Mouse (Mus musculus) cerebellum, adult 11-12 months (tissue): Measurements from ENCODE around the gene Sgf29.

Source experiments
- DNase-seq: peaks from one replicate; pipeline ENCODE4 v3.0.0; 2022

Sgf29 gene

GRCm38 (mm10) chr7:126707442-126708174 lies 58.5 kb downstream of the Sgf29 start, which contains the start of gene Coro1a:
TSS of gene Coro1a (minus strand) at chr7:126707787.
- no peak for DNase-seq

DNA sequence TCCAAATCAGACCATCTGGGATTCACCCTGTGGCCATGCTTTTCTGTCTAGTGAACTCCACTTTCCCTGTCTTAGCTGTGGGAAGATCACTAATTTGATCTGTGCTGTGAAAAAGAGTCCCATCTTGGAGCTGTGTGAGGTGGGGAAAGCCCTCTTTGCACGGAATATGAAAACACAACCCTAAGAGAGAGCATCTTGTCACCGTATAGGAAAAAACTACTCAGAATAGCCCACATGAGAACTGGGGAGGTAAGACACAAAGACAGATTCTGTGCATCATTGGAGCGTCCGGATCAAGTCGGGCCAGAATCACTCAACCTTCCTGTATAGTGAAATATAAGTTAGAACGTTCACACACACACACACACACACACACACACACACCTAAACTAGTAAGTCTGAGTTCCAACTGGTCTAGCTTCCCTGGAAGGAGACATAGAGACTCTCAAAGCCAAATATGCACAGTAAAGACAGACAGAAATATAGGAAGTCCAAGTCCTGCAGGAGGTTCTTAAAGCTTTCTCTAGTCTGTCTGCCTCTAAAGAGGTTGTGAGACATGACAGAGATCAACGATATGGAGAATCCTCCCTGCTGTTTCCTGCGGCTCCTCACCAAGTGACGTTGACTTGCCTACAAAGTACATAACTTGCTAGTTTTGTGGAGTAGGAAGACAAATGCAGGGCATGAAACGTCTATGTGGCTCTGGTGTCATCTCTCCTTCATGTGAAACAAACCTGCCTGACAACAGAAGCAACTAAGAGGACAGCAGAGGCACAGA lies 59.3 kb downstream of the Sgf29 start:
- DNase-seq: no peak

DNA sequence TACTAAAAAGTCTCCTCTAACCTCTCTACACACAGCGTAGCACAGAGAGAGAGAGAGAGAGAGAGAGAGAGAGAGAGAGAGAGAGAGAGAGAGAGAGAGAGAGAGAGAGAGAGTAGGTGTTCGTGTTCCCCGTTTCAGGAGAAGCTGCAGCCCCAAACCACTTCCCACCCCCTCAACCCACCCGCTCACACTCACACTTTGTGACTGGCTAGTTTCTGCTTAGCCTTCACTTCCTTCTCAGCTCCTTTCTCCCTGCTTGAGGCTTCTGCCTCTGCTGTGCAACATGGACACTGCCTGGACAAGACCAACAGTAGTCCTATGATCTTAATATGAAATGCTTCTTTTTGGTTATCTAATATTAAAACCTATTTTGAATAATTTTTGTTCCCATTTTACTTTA lies 61.2 kb downstream of the Sgf29 start:
- DNase-seq: no peak

DNA sequence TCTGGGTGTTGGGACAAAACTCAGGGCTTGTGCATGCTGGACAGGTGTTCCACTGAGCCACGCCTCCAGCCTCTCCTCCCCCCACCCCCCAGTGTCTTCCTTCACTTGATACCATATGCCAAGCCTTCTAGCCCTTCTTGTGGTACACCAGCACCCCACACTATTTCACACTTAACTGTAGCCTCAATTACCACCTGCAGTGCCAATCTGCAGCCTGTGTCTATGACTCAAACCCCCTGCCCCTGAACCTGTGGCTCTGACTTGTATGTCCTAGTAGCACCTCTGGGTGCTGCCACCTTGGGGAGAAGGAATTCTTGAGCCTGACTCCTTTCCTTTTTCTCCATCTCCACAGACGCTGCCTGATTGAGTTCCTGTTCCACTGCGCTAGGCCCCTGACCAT lies 62.8 kb downstream of the Sgf29 start:
- no peak for DNase-seq

DNA sequence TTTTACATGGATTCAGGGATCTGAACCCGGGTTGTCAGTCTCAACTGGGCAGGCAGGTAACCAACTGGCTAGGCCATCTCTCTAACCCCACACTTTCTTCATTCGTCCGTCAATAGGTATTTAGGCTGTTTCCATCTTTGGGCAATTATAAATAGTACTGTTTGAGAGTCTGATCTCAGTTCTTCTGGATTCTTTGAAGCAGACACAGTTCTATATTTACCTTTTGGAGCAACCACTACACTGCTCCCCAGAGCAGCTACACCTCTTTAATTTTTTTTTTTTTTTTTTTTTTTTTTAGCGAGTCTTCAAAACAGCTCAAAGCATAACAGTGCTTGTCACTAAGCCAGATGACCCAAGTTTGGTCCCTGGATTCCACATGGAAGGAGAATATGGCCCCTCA lies 66.6 kb downstream of the Sgf29 start:
- no peak for DNase-seq

GRCm38 (mm10) chr7:126717566-126717965 lies 68.5 kb downstream of the Sgf29 start:
- DNase-seq: no peak

GRCm38 (mm10) chr7:126718787-126719337 lies 69.8 kb downstream of the Sgf29 start:
- no peak for DNase-seq

DNA sequence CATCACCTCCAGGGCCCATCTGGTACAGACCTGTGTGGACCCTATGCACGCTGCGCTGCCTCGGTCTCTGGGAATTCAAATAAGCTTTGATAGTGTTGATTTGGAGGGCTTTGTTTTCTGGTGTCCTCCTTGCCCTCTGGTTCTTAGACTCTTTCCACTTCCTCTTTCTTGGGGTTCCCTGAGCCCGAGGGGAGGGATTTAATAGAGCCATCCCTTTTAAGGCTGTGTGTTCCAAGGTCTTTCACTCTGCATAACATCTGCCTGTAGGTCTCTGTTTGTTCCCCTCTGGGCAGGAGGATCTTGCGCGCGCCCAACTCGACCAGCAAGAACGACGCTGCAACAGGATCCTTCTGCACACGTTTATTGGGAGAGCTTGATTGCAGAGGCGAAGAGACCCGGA lies 72.5 kb downstream of the Sgf29 start:
- DNase-seq: no peak
